Mouse (Mus musculus) cerebellum, adult 2 months (tissue): ENCODE measurements around the gene Tsen34. TPM values are rescaled to one million over a fixed set of nuclear protein-coding genes. Genes with fewer than 3 reads are reported as not detected.
"Not testable (repeated sequence)": the region's sequence is repeated elsewhere in the genome, so short reads cannot be mapped to it uniquely, and the experiment has no call there.

Experiments
- DNase-seq, 2 experiments: peaks; one replicate each; pipeline ENCODE4 v3.0.0; 2021
- H3K27ac ChIP-seq: fragments of 200-500 bp; 2 replicates; pipeline ENCODE4 v1.5.1; 2012; ENCODE audit warnings: low read length, control low read depth, inconsistent platforms; ENCODE audit not compliant: insufficient read depth
- H3K27me3 ChIP-seq: fragments of 200-500 bp; 2 replicates; pipeline ENCODE4 v1.6.1; 2012; ENCODE audit warnings: inconsistent platforms, mild to moderate bottlenecking, low read length, moderate library complexity; ENCODE audit not compliant: control insufficient read depth, insufficient read depth
- H3K4me1 ChIP-seq: fragments of 200-500 bp; 2 replicates; pipeline ENCODE4 v1.6.1; 2011; ENCODE audit warnings: low read length; ENCODE audit not compliant: control insufficient read depth, insufficient read depth
- H3K4me3 ChIP-seq: fragments of 200-500 bp; replicated peaks from 2 replicates; pipeline ENCODE3; 2011; ENCODE audit warnings: mild to moderate bottlenecking, low read depth, low read length, control low read depth; ENCODE audit not compliant: insufficient read depth
- CTCF ChIP-seq: fragments of 200-500 bp; IDR thresholded peaks from 2 replicates; pipeline ENCODE4 v1.5.1; 2011; ENCODE audit warnings: low read depth, mild to moderate bottlenecking, control low read depth, low read length, moderate library complexity, borderline replicate concordance; ENCODE audit not compliant: insufficient read depth
- POLR2A ChIP-seq: fragments of 200-500 bp; IDR thresholded peaks from 2 replicates; pipeline ENCODE4 v1.6.1; 2011; ENCODE audit warnings: low read length, control low read depth, borderline replicate concordance; ENCODE audit not compliant: insufficient read depth
- WGBS: fragments of 180-500 bp; shearing (Covaris S2); methylation state at CpG from one replicate; pipeline ENCODE4 v1.1.7; 2018; 5-methylcytosine and 5-hydroxymethylcytosine counted together
- polyA plus RNA-seq: library from polyadenylated mRNA; depleted of rRNA; stranded (reverse); fragments of >200 nt; gene quantifications from 2 replicates; pipeline ENCODE4 v1.2.3, GENCODE M21; 2012

The Tsen34 gene
- polyA plus RNA-seq, 1 experiment: 112 TPM

- peak within 1 kb of the TSS; percentile 86 for H3K4me3 ChIP-seq
- H3K4me1 ChIP-seq: no peaks in the 10 kb centered on the region
- under 1% methylated on average over 55 of the region's 55 CpGs for WGBS
- TF ChIP-seq POLR2A (peak; percentile 86; the same call in 1 of the 2 replicates), CTCF (no peak)
- H3K27ac ChIP-seq: peak within 1 kb of the TSS; percentile 63
- DNase-seq: peak; percentile 94 to 95
- H3K27me3 ChIP-seq: no peaks in the 10 kb centered on the region
Observed at GRCm38 (mm10) chr7:3692987-3693808, 535 bp downstream of the Tsen34 start, which contains the start of gene Mboat7. TSS of gene Mboat7 (minus strand) at chr7:3693523.

- H3K27ac ChIP-seq: peak overlapping the region; percentile 63
- TF ChIP-seq POLR2A (no peak), CTCF (no peak)
- no peak for DNase-seq
- H3K4me1 ChIP-seq: no peaks in the 10 kb centered on the region
- H3K27me3 ChIP-seq: no peaks in the 10 kb centered on the region
- peak overlapping the region; percentile 86 for H3K4me3 ChIP-seq
- under 1% methylated on average over 18 of the region's 18 CpGs for WGBS
Observed at GRCm38 (mm10) chr7:3693809-3694075, 1.1 kb downstream of the Tsen34 start.

GRCm38 (mm10) chr7:3694076-3694948 lies 1.6 kb downstream of the Tsen34 start:
- peak overlapping the region; percentile 86 for H3K4me3 ChIP-seq
- DNase-seq: peak; percentile 49 to 51
- no peaks in the 10 kb centered on the region for H3K27me3 ChIP-seq
- no peaks in the 10 kb centered on the region for H3K4me1 ChIP-seq
- under 1% methylated on average over 55 of the region's 55 CpGs for WGBS
- H3K27ac ChIP-seq: peak overlapping the region; percentile 63
- TF ChIP-seq CTCF: no peak
- no peak for TF ChIP-seq POLR2A

- 3% methylated on average over 9 of the region's 9 CpGs for WGBS
Observed at GRCm38 (mm10) chr7:3694949-3695305, 2.3 kb downstream of the Tsen34 start.

GRCm38 (mm10) chr7:3698471-3698870 lies 5.8 kb downstream of the Tsen34 start:
- no peak for DNase-seq
- Histone ChIP-seq H3K27ac (no peak overlapping the region), H3K27me3 (no peaks in the 10 kb centered on the region), H3K4me3 (no peak overlapping the region), H3K4me1 (no peaks in the 10 kb centered on the region)
- 93% methylated on average over 6 of the region's 6 CpGs for WGBS
- TF ChIP-seq CTCF: no peak
- TF ChIP-seq POLR2A: no peak

More at GRCm38 (mm10) chr7:3694949-3695305, 2.3 kb downstream of the Tsen34 start:
- DNase-seq: peak in 1 of 2 experiments; percentile 47
- not testable (repeated sequence) for H3K4me1 ChIP-seq, H3K27me3 ChIP-seq, H3K27ac ChIP-seq
- peak overlapping the region; percentile 49 for H3K4me3 ChIP-seq

GRCm38 (mm10) chr7:3703148-3703878 lies 10.7 kb downstream of the Tsen34 start:
- TF ChIP-seq CTCF: no peak
- no peak for TF ChIP-seq POLR2A
- DNase-seq: no peak
- WGBS: 23% methylated on average over 6 of the region's 6 CpGs
- Histone ChIP-seq H3K27me3 (no peaks in the 10 kb centered on the region), H3K27ac (peak overlapping the region; percentile 43), H3K4me3 (peak overlapping the region; percentile 87), H3K4me1 (peaks cover 8% of the 10 kb centered on the region)

- TF ChIP-seq CTCF (0 out of 2 replicates have a peak, but pooled peaks have one; percentile 27), POLR2A (peak; percentile 99)
- under 1% methylated on average over 42 of the region's 42 CpGs for WGBS
- DNase-seq: peak; percentile 97 to 98
- peak within 1 kb of the TSS; percentile 82 for H3K27ac ChIP-seq
- no peaks in the 10 kb centered on the region for H3K27me3 ChIP-seq
- peaks cover 8% of the 10 kb centered on the region for H3K4me1 ChIP-seq
- peak within 1 kb of the TSS; percentile 87 for H3K4me3 ChIP-seq
Observed at GRCm38 (mm10) chr7:3703879-3704441, 11.3 kb downstream of the Tsen34 start, which contains the start of gene Rps9. TSS of gene Rps9 (plus strand) at chr7:3703993.
